Comparison of ENCODE assay signal across 16 mouse cellular contexts in the genomic region with DNA sequence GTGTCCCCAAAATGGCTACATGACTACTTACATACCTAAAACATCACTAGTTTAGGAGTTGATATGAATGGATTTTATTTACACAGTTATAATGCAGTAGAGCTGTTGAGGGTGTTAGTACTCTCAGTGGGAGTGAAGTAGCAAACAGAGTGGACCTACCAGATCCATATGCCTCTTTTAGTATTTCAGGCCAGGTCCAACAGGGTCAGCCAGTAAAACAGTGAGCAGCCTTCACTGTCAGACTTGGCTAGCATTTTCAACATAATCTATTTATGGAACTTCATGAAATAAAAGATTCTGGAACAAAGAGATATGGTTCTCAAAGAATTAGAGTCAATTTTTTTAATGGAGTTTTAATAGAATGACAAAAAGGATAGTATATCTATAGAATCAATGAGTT.
"Had no signal": no experiment of that assay in that cellular context is flagged by ENCODE, and none has a peak within 500 bp of the region (broad histone marks: within the 10 kb centered on the region; RNA-seq: fewer than 3 reads in every experiment).

No protein-coding gene starts in this region.

- DNase-seq: heart, postnatal 10 days; heart, postnatal 14 days; heart, postnatal 36 days; heart, postnatal 4 days; kidney, adult 11 months; kidney, adult 18-20 months; kidney, adult 2 months; kidney, adult 8-10 months; kidney, adult 9 months; kidney, postnatal 10 days; kidney, postnatal 14 days; kidney, postnatal 25 days; kidney, postnatal 36 days; kidney, postnatal 4 days; layer of hippocampus, adult 9-11 months; layer of hippocampus, postnatal 36 days had no signal
